Mouse (Mus musculus) bone marrow macrophage, adult 2 months (primary cell): ENCODE data around the gene Traf5.

Experiments used
- CTCF ChIP-seq: IDR thresholded peaks from 2 replicates; pipeline ENCODE4 v1.5.1; 2012; ENCODE audit warnings: low read depth, mild to moderate bottlenecking, low read length, moderate library complexity
- POLR2A ChIP-seq: IDR thresholded peaks from 2 replicates; pipeline ENCODE4 v1.6.1; 2012; ENCODE audit warnings: mild to moderate bottlenecking, low read depth, low read length, borderline replicate concordance

DNA sequence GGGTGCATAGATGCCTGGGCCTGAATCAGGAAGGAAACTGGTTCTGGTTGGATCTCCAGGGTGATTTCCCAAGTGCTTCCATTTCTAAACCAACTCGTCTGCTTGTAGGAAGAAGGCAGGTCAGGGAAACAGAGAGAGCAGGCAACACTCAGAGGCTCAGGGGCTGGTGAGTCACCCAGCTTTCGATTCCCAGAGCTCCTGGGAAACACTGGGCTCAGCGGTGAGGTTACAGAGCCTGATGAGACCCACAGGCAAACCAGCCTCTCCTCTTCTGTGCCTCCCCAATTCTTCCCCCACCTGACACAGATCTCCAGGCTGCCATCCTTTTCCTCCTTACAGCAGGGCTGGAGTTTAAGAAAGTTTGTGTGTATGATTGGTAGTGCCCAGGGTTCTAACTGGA is 128.9 kb downstream of the Traf5 start:
- no peak for TF ChIP-seq POLR2A
- TF ChIP-seq CTCF: no peak
